Mouse (Mus musculus) MEL (cell line): ENCODE measurements around the gene Nepro.
A peak's percentile ranks its signal among the peaks of the same experiment; 100 is the strongest.

Source experiments
- EP300 ChIP-seq, 2 experiments: IDR thresholded peaks; 2 replicates each; pipeline ENCODE4 v1.6.1; 2011; ENCODE audit warnings: improper control_type of control experiment in 2 of 2, low read length in 2 of 2, low read depth in 1 of 2, mild to moderate bottlenecking in 1 of 2
- MXI1 ChIP-seq: IDR thresholded peaks from 2 replicates; pipeline ENCODE4 v1.6.1; 2011; ENCODE audit warnings: mild to moderate bottlenecking, low read depth, low read length, improper control_type of control experiment
- POLR2A ChIP-seq, 2 experiments: IDR thresholded peaks; 2 replicates each; pipeline ENCODE4 v1.6.1; 2011 to 2012; ENCODE audit warnings: low read length in 2 of 2, mild to moderate bottlenecking in 2 of 2, control low read depth in 1 of 2, improper control_type of control experiment in 1 of 2, low read depth in 1 of 2, moderate library complexity in 1 of 2; ENCODE audit not compliant: control insufficient read depth in 1 of 2, insufficient read depth in 1 of 2, poor library complexity in 1 of 2

DNA sequence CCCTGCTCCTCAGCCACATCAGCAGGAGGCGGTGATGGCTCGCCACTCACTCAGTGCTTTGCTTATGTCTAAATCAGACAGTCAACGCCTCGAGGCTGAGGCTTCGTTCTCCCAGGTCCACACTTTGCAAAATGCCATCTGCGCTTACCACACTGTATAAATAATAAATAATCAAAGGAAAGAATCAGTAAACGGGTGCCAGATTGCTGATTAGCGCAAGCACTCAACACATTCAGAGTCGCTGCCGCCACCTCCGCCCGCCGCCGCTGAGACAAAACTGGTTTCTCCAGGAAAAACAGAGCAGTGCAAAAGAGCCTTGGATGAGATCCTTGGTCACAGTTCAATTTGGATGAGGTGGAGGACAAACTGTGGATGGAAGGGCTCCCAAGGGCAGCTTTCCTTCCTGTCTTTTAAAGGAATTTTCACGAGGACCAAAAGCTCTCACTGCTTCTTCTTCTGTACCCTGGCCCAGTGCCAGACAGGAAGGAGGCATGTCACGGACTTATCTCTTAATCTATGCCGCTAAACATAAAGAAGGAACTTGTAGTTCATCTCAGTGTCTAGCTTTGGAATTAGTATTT is 32.5 kb upstream of the Nepro start:
- TF ChIP-seq MXI1: no peak
- TF ChIP-seq POLR2A (IDR thresholded peaks at IDR 0.05; ENCODE audit: control insufficient read depth in 1 of 2, insufficient read depth in 1 of 2, low read depth in 1 of 2, low read length in 2 of 2, poor library complexity in 1 of 2): no peak
- peak; percentile 34 to 52; a peak in 2 of 4 replicates for TF ChIP-seq EP300 (IDR thresholded peaks at IDR 0.05; ENCODE audit: low read depth in 1 of 2, low read length in 2 of 2)
